Comparison of ENCODE assay signal across 19 mouse cellular contexts in the genomic region with DNA sequence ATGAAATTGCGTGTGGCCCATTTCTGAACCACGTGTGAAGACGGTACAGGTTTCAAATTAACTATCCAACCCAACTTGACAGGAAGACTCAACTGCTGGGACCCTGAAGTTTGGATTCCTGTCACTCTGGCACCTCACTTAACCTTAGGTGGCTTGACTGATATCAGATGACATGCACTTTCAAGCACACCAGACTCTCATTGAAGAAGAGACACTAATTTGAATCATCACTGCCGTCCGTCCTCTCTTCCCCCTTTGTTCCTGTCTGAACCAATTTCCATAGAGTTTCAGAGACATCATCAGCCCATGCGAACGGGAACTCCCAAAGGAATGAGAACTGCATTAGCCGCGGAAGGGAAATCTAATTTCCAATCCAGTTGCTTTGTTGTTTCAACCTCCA. TPM values are rescaled to one million over a fixed set of nuclear protein-coding genes. Genes with fewer than 3 reads are reported as not detected.
A peak's percentile ranks its signal among the peaks of the same experiment; 100 is the strongest.
DNase-seq lines count a peak whose midpoint lies in the region; TF ChIP-seq lines count a peak whose summit lies in the region.
"Had no signal": no experiment of that assay in that cellular context is flagged by ENCODE, and none has a peak within 500 bp of the region (broad histone marks: within the 10 kb centered on the region; RNA-seq: fewer than 3 reads in every experiment).

No protein-coding gene starts in this region.

- peak overlapping the region; percentile 52 for H3K27ac ChIP-seq in heart, adult 2 months
- no peak overlapping the region for H3K27ac ChIP-seq in embryonic facial prominence, embryonic 10.5 days (replicated peaks)
- H3K27ac ChIP-seq: embryonic facial prominence, embryonic 12.5 days; forebrain, embryonic 15.5 days; heart, embryonic 10.5 days; hindbrain, embryonic 15.5 days had no signal

- H3K79me2 ChIP-seq in heart, adult 2 months (replicated peaks; ENCODE audit: control insufficient read depth, insufficient read depth, low read length): peaks cover 16% of the 10 kb centered on the region

- no peak overlapping the region; the same call in 1 of the 2 replicates for H3K9ac ChIP-seq in heart, adult 2 months (ENCODE audit: low read depth, low read length)
- H3K9ac ChIP-seq: embryonic facial prominence, embryonic 12.5 days; forebrain, embryonic 15.5 days; hindbrain, embryonic 15.5 days had no signal

- TF ChIP-seq CTCF in heart, adult 2 months (IDR thresholded peaks at IDR 0.05): no peak
- no peak for TF ChIP-seq CTCF in brain, embryonic 14.5 days (IDR thresholded peaks at IDR 0.05; ENCODE audit: borderline replicate concordance, extremely low read depth, insufficient read depth, insufficient read length)

- peaks cover 77% of the 10 kb centered on the region for H3K36me3 ChIP-seq in heart, adult 2 months (ENCODE audit: control insufficient read depth, insufficient read depth, low read length)
- H3K36me3 ChIP-seq in embryonic facial prominence, embryonic 10.5 days (replicated peaks): no peaks in the 10 kb centered on the region
- H3K36me3 ChIP-seq: embryonic facial prominence, embryonic 12.5 days; forebrain, embryonic 15.5 days; heart, embryonic 10.5 days; hindbrain, embryonic 15.5 days had no signal

- no peak overlapping the region for H3K4me3 ChIP-seq in heart, adult 2 months
- no peak overlapping the region for H3K4me3 ChIP-seq in embryonic facial prominence, embryonic 10.5 days
- H3K4me3 ChIP-seq: embryonic facial prominence, embryonic 12.5 days; forebrain, embryonic 15.5 days; heart, embryonic 10.5 days; hindbrain, embryonic 15.5 days had no signal

- no peaks in the 10 kb centered on the region for H3K27me3 ChIP-seq in heart, adult 2 months (ENCODE audit: control insufficient read depth, insufficient read depth, low read length)
- no peaks in the 10 kb centered on the region for H3K27me3 ChIP-seq in embryonic facial prominence, embryonic 10.5 days (replicated peaks; ENCODE audit: low read depth, poor library complexity, severe bottlenecking)
- H3K27me3 ChIP-seq: embryonic facial prominence, embryonic 12.5 days; forebrain, embryonic 15.5 days; hindbrain, embryonic 15.5 days had no signal

- no peak for DNase-seq in heart, adult 2 months
- no peak for DNase-seq in heart, postnatal 36 days
- DNase-seq in MN1 (ENCODE audit: low spot score): peak; percentile 43
- DNase-seq in brain, embryonic 14.5 days (ENCODE audit: low read depth): peak; percentile 41
- peak; percentile 70 for DNase-seq in retina, postnatal 1 day
- no peak for DNase-seq in embryonic facial prominence, embryonic 10.5 days (ENCODE audit: low spot score)
- DNase-seq: adrenal gland, adult 8-10 months; adrenal gland, postnatal 36 days; cerebellum, adult 18-20 months; cerebellum, postnatal 10 days; embryo, embryonic 11 days; gastrocnemius, postnatal 25 days; heart, postnatal 10 days; kidney, adult 11 months; kidney, adult 9 months had no signal

- 56% methylated on average over 9 of the region's 9 CpGs for WGBS in heart, adult 2 months
- WGBS in embryonic facial prominence, embryonic 10.5 days: 72% methylated on average over 9 of the region's 9 CpGs

- H3K4me1 ChIP-seq in heart, adult 2 months (ENCODE audit: control insufficient read depth, insufficient read depth, low read length): peaks cover 33% of the 10 kb centered on the region
- peaks cover 24% of the 10 kb centered on the region for H3K4me1 ChIP-seq in embryonic facial prominence, embryonic 10.5 days

- intact Hi-C loops in heart, adult 2 months (cut with DNase I): no loop called here
- intact Hi-C loops in heart, postnatal 36 days (cut with DNase I): loop anchor here (2.0 kb wide), 1 partner anchor 13 kb away; no protein-coding TSS in a partner anchor

- TF ChIP-seq EP300 in heart, adult 2 months (IDR thresholded peaks at IDR 0.05; ENCODE audit: insufficient read depth, low read depth, low read length): no peak

- no peaks in the 10 kb centered on the region for H3K9me3 ChIP-seq in embryonic facial prominence, embryonic 10.5 days
- H3K9me3 ChIP-seq: embryonic facial prominence, embryonic 12.5 days; forebrain, embryonic 15.5 days; heart, embryonic 10.5 days; hindbrain, embryonic 15.5 days had no signal

- no peak for TF ChIP-seq POLR2A in heart, adult 2 months (IDR thresholded peaks at IDR 0.05; ENCODE audit: insufficient read depth, low read depth, low read length)
- no peak for TF ChIP-seq POLR2A in brain, embryonic 14.5 days (IDR thresholded peaks at IDR 0.05; ENCODE audit: borderline replicate concordance, extremely low read depth, insufficient read depth, insufficient read length, poor library complexity, severe bottlenecking)

RNA-seq across cellular contexts. Expression of a gene that starts 30.5 kb away (rescaled TPM):
- 10 to 100 TPM; 18.4 to 18.9 TPM for total RNA-seq in heart, adult 2 months (2021)
- polyA plus RNA-seq in heart, adult 2 months (2012; rRNA removed): 10.3 and 15.7 TPM in 2 replicates
- 10 to 100 TPM; 16.3 to 17.0 TPM for total RNA-seq in heart, postnatal 36 days (2021)
- polyA plus RNA-seq in brain, embryonic 14.5 days (2012; rRNA removed): 25.8 and 42.7 TPM in 2 replicates
- 14.8 and 15.2 TPM in 2 replicates for polyA plus RNA-seq in embryonic facial prominence, embryonic 10.5 days (2016; fragmentation: Nextera tagmentation; extraction: Ambion mirVana)

Comparison
In these comparisons a context has a peak if more than half of its experiments do, and no peak if none do; other contexts are left out.
1. DNase-seq: peak in MN1 (single experiment), brain, embryonic 14.5 days (single experiment) and retina, postnatal 1 day (single experiment); none in heart, adult 2 months (0 of 2), heart, postnatal 36 days (0 of 2) and embryonic facial prominence, embryonic 10.5 days (single experiment).